Mouse (Mus musculus): ENCODE measurements at regions not wholly inside any gene's neighbourhood (a gene's known extent, or its start where the extent isn't known, plus 50 kb on each side); places are given as distances from the start of the nearest gene placed in this dataset.

DNA sequence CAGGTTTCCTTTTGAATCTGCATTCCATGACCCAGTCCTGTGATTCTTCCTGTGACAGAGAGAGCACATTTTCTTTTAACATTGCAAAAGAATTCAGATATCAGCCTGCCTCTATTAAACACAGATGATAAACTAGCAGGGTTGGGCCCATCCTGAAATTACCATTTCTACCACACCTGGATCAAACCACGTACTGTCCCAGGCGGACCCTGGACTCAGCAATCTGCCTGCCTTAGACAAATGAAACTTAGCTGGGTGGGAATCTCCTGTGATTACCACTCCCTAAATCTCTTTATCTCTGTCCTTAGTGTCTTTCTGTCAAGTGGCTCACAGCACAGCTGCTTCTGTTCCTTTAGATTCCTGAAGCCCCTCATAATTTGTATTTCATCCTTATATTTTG lies 55.5 kb upstream of the Serbp1 start:
- TF ChIP-seq POLR2A (IDR thresholded peaks at IDR 0.05; ENCODE audit: insufficient read depth, low read depth, low read length) (no peak), CTCF (IDR thresholded peaks at IDR 0.05; ENCODE audit: insufficient read depth, low read depth, low read length) (no peak)

All from olfactory bulb, adult 2 months (tissue).